ENCODE assay signal across 8 mouse cellular contexts in genomic region chr4:130745561-130746306, GRCm38 (mm10). TPM values are rescaled to one million over a fixed set of nuclear protein-coding genes. Genes with fewer than 3 reads are reported as not detected.
A peak's percentile ranks its signal among the peaks of the same experiment; 100 is the strongest.
DNase-seq lines count a peak whose midpoint lies in the region.

No protein-coding gene starts in this region.

- intact Hi-C loops in heart, postnatal 14 days (cut with DNase I), result no loop called here

- DNase-seq in heart, adult 8-10 months (ENCODE audit: low spot score), result peak; percentile 26
- no peak for DNase-seq in heart, postnatal 14 days
- DNase-seq in brain, adult 2 months (ENCODE audit: low read depth, low spot score), result peak; percentile 96
- peak; percentile 81 to 92 for DNase-seq in layer of hippocampus, adult 18-20 months (ENCODE audit: low spot score in 2 of 2)
- peak; percentile 83 to 93 for DNase-seq in right cerebral cortex, postnatal 10 days (ENCODE audit: low spot score in 2 of 2)
- DNase-seq in spleen, postnatal 14 days (ENCODE audit: low spot score in 2 of 2), result no peak
- DNase-seq in thymus, postnatal 4 days, result no peak
- no peak for DNase-seq in lung, adult 18-20 months

RNA-seq across cellular contexts. Expression of gene Sdc3, which starts 46.6 kb away (rescaled TPM):
- total RNA-seq in heart, adult 8-10 months (2022), result 10 to 100 TPM; 24.2 to 48.6 (median 39.2) TPM
- 10 to 100 TPM; 43.0 to 50.6 TPM for total RNA-seq in heart, postnatal 14 days (2021)
- total RNA-seq in layer of hippocampus, adult 18-20 months (2021), result 100 to 1,000 TPM; 145 to 146 TPM

Comparison
In these comparisons a context has a peak if more than half of its experiments do, and no peak if none do; other contexts are left out.
1. DNase-seq: peak in heart, adult 8-10 months (single experiment), brain, adult 2 months (single experiment), layer of hippocampus, adult 18-20 months (2 of 2) and right cerebral cortex, postnatal 10 days (2 of 2); none in heart, postnatal 14 days (0 of 2), spleen, postnatal 14 days (0 of 2), thymus, postnatal 4 days (single experiment) and lung, adult 18-20 months (0 of 2).